Mouse (Mus musculus) brain, embryonic 14.5 days (tissue): ENCODE measurements around the gene Zmym4.
"Not testable (repeated sequence)": the region's sequence is repeated elsewhere in the genome, so short reads cannot be mapped to it uniquely, and the experiment has no call there.

Experiments used
- CTCF ChIP-seq: fragments of 200-500 bp; IDR thresholded peaks from 2 replicates; pipeline ENCODE4 v1.5.1; 2012; ENCODE audit warnings: inconsistent platforms, mild to moderate bottlenecking, moderate library complexity, borderline replicate concordance; ENCODE audit not compliant: insufficient read depth, insufficient read length; ENCODE audit errors: extremely low read depth
- POLR2A ChIP-seq: fragments of 200-500 bp; IDR thresholded peaks from 2 replicates; pipeline ENCODE4 v1.6.1; 2012; ENCODE audit warnings: mild to moderate bottlenecking, inconsistent platforms, borderline replicate concordance; ENCODE audit not compliant: poor library complexity, insufficient read depth, insufficient read length, severe bottlenecking; ENCODE audit errors: extremely low read depth

DNA sequence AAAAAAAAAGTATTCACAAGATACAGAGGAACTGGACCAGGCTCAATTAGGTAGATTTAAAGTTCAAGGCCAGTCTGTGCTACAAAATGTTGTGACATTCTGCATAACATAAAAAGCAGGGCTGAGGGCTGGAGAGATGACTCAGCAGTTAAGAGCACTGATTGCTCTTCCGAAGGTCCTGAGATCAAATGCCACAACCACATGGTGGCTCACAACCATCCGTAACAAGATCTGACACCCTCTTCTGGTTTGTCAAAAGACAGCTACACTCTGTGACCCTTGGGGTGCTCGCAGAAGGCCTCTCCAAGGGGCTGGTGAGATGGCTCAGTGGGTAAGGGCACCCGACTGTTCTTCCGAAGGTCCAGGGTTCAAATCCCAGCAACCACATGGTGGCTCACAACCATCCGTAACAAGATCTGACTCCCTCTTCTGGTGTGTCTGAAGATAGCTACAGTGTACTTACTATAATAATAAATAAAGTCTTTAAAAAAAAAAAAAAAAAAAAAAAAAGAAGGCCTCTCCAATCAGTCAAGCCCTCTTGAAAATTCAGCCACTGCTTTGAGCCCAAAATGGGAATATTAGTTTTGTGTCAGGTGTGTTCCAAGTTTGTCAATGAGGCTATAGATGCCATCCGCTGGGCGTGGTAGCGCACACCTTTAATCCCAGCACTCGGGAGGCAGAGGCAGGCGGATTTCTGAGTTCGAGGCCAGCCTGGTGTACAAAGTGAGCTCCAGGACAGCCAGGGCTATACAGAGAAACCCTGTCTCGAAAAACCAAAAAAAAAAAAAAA lies 16.0 kb upstream of the Zmym4 start:
- TF ChIP-seq CTCF, POLR2A: not testable (repeated sequence)
